Mouse (Mus musculus) kidney, postnatal 25 days (tissue): ENCODE data around the gene Sp6.
A peak's percentile ranks its signal among the peaks of the same experiment; 100 is the strongest.

ENCODE experiments used
- DNase-seq, 2 experiments: peaks; one replicate each; pipeline ENCODE4 v3.0.0; 2021; ENCODE audit warnings: mixed read lengths in 2 of 2

Gene Sp6

GRCm38 (mm10) chr11:97025721-97026344 lies 12.6 kb downstream of the Sp6 start:
- DNase-seq: peak; percentile 89 to 91

- peak; percentile 91 for DNase-seq
These were observed 16.7 kb downstream of the Sp6 start, which contains the start of gene Scrn2 for GRCm38 (mm10) chr11:97029686-97030417. Scrn2 (plus strand) TSS chr11:97029938.

- peak; percentile 41 to 68 for DNase-seq
These were observed 17.2 kb downstream of the Sp6 start for GRCm38 (mm10) chr11:97030426-97030825.

- peak; percentile 48 to 80 for DNase-seq
These were observed 18.8 kb downstream of the Sp6 start for GRCm38 (mm10) chr11:97031977-97032376.

GRCm38 (mm10) chr11:97032499-97032898 lies 19.3 kb downstream of the Sp6 start:
- DNase-seq: no peak

- no peak for DNase-seq
These were observed 20.6 kb downstream of the Sp6 start for GRCm38 (mm10) chr11:97033781-97034180.

- peak; percentile 79 to 83 for DNase-seq
These were observed 22.9 kb downstream of the Sp6 start for GRCm38 (mm10) chr11:97036141-97036540.

GRCm38 (mm10) chr11:97038881-97039280 lies 25.7 kb downstream of the Sp6 start:
- DNase-seq: no peak

- DNase-seq: no peak
These were observed 27.3 kb downstream of the Sp6 start for GRCm38 (mm10) chr11:97040301-97041021.

- DNase-seq: peak; percentile 94 to 96
These were observed 28.1 kb downstream of the Sp6 start, which contains the start of the genes Lrrc46 and Mrpl10 for GRCm38 (mm10) chr11:97041022-97041899. Lrrc46 (minus strand) TSS chr11:97041407. Mrpl10 (plus strand) TSS chr11:97041560.

GRCm38 (mm10) chr11:97044902-97045301 lies 31.7 kb downstream of the Sp6 start:
- no peak for DNase-seq

GRCm38 (mm10) chr11:97045861-97046260 lies 32.7 kb downstream of the Sp6 start:
- no peak for DNase-seq

- DNase-seq: no peak
These were observed 35.0 kb downstream of the Sp6 start for GRCm38 (mm10) chr11:97048090-97048650.

GRCm38 (mm10) chr11:97049492-97050085 lies 36.4 kb downstream of the Sp6 start:
- DNase-seq: no peak

- DNase-seq: peak; percentile 78 to 90
These were observed 37.2 kb downstream of the Sp6 start, which contains the start of gene Osbpl7 for GRCm38 (mm10) chr11:97050216-97050943. Osbpl7 (plus strand) TSS chr11:97050628.

GRCm38 (mm10) chr11:97050944-97051586 lies 37.9 kb downstream of the Sp6 start:
- no peak for DNase-seq

- DNase-seq: peak; percentile 57 to 79
These were observed 39.0 kb downstream of the Sp6 start for GRCm38 (mm10) chr11:97052219-97052646.

GRCm38 (mm10) chr11:97063274-97063920 lies 50.2 kb downstream of the Sp6 start:
- DNase-seq: no peak

GRCm38 (mm10) chr11:97063921-97064295 lies 50.7 kb downstream of the Sp6 start:
- DNase-seq: peak in 1 of 2 experiments; percentile 19
